Mouse (Mus musculus) ES-Bruce4 (cell line): Measurements from ENCODE around the gene Zfp978.
"Not testable (repeated sequence)": the region's sequence is repeated elsewhere in the genome, so short reads cannot be mapped to it uniquely, and the experiment has no call there.

ENCODE experiments used
- CTCF ChIP-seq: IDR thresholded peaks from one replicate; pipeline ENCODE4 v1.8.1; 2011; ENCODE audit warnings: low read depth, low read length
- POLR2A ChIP-seq: IDR thresholded peaks from one replicate; pipeline ENCODE4 v1.8.1; 2011; ENCODE audit warnings: low read length; ENCODE audit not compliant: insufficient read depth

DNA sequence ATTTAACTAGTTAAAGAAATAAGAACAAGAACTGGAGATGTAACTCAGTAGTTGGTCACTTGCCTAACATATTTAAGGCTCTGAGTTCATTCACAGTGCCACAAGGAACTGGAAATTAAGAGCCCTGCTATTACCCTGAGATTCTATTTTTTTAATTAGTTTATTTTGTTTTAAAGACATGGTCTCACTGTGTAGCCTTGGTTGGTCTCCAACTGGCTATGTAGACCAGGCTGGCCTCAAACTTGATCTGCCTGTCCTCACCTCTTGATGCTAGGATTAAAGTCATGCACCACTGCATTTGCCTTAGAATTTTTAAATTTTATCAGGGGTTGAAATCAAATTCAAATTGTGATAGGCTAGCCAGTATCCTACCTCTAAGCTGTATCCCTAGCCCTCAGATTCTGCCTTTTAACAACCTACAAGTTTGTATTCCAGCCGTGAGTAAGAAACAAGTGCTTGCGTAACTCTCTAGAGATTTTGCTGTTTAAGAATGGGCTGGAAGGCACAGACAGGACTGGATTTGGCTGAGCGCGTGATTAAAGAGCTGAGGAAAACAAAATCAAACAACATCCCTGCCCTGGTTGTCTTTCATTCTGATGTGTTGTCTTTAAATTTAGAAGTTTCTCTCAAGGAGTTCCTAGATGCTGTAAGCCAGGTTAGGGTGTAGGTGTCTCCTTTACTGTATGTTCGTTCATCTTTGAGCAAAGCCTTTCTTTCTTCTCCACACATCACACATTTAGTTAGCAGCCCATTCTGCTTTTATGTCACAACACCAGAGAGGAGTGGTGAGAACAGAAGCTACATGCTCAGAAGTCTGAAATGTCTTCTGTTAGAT, 58.9 kb downstream of the Zfp978 start:
- not testable (repeated sequence) for TF ChIP-seq POLR2A, CTCF
